Mouse (Mus musculus): ENCODE measurements at regions not wholly inside any gene's neighbourhood (a gene's known extent, or its start where the extent isn't known, plus 50 kb on each side); places are given as distances from the start of the nearest gene placed in this dataset.

DNA sequence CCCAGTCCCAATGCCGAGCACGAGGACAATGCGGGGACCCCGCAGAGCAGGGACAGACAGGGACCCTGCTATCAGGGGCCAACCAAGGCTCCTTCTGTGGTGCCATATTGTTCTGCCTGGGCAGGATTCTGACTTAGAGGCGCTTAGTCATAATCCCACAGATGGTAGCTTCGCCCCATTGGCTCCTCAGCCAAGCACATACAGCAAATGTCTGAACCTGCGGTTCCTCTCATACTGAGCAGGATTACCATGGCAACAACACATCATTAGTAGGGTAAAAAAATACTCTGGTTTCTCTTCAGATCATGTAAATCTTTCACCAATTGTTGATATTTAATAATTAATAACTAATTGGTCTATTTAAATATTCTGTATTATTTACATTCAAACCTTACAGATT, 2140.3 kb upstream of the Cdh20 start:
- Histone ChIP-seq H3K27ac (no peak overlapping the region), H3K4me2 (no peak overlapping the region), H3K4me1 (no peaks in the 10 kb centered on the region), H3K9me3 (replicated peaks) (no peaks in the 10 kb centered on the region), H3K4me3 (no peak overlapping the region), H3K36me3 (no peaks in the 10 kb centered on the region), H3K9ac (no peak overlapping the region), H3K27me3 (replicated peaks) (no peaks in the 10 kb centered on the region)
- ATAC-seq = peak; percentile 100
- WGBS (ENCODE audit: insufficient replicate concordance) = 74% methylated on average over 7 of the region's 7 CpGs

DNA sequence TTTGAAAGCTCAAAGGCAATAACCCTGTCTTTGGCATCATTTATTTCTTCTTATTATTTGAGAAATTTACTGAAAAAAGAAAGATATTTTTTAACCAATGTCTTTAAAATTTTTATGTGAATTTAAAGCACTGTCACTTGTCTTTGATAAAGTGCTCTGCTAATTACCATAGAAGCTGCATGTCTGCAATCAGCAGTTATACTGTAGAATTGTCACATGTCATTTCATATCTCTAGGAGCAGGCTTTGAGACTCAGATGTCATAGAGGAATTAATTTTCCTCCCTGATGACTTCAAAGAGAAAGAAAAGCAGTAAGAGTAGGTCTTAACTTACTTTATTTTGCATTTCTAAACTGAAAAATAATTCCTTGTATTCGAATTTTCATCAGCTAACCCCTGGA, 2123.9 kb upstream of the Cdh20 start:
- Histone ChIP-seq H3K27me3 (replicated peaks) (no peaks in the 10 kb centered on the region), H3K4me1 (no peaks in the 10 kb centered on the region), H3K4me3 (no peak overlapping the region), H3K4me2 (no peak overlapping the region), H3K36me3 (no peaks in the 10 kb centered on the region), H3K9me3 (replicated peaks) (no peaks in the 10 kb centered on the region), H3K27ac (no peak overlapping the region), H3K9ac (no peak overlapping the region)
- ATAC-seq = no peak
- WGBS (ENCODE audit: insufficient replicate concordance) = 30% methylated on average over 1 of the region's 1 CpGs

DNA sequence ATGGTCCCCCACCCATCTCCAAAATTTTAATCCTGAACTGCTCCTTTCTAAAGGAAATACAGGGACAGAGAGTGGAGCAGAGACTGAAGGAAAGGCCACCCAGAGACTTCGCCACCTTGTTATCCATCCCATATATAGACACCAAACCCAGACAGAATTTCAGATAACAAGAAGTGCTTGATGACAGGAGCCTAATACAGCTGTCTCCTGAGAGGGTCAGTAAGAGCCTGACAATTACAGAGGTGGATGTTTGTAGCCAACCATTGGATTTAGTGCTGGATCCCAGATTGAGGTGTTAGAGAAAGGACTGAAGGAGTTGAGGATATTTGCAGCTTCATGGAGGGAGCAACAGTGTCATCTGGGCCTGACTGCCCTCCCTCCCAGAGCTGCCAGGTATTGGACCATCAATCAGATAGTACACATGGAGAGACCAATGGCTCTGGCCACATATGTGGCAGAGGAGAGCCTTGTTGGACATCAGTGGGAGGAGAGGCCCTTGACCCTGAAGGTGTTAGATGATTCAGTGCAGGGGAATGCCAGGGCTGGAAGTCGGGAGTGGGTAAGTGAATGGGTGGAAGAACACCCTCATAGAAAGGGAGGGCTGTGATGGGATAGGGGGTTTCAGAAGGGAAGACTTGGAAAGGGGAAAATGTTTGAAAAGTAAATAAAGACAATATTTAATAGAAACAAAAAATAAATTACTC, 2080.8 kb upstream of the Cdh20 start:
- H3K4me1 ChIP-seq = no peaks in the 10 kb centered on the region
- H3K27ac ChIP-seq = no peak overlapping the region
- WGBS (ENCODE audit: insufficient replicate concordance) = 59% methylated on average over 2 of the region's 2 CpGs
- H3K9ac ChIP-seq = no peak overlapping the region
- H3K9me3 ChIP-seq (replicated peaks) = no peaks in the 10 kb centered on the region
- no peak overlapping the region for H3K4me2 ChIP-seq
- no peak for ATAC-seq
- H3K36me3 ChIP-seq = no peaks in the 10 kb centered on the region
- no peaks in the 10 kb centered on the region for H3K27me3 ChIP-seq (replicated peaks)
- H3K4me3 ChIP-seq = no peak overlapping the region

DNA sequence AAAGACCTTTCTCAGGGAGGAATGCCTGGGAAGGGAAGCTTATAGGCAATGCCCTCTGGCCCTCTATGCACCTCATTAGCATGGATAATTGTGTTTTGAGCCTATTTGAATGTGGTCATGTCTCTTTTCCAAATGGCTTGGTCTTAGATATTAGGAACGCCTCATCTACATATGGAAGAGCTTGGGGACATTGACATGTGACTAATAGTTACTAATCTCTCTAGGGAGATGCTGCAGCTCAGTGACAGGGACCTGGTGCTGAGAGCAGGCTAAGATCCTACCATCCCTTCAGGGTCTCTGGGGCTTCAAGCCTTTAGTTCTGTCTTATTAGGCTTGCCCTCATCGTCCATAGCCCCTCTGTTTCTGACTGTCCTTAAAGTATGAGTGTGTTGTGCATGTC, 2051.9 kb upstream of the Cdh20 start:
- Histone ChIP-seq H3K4me1 (no peaks in the 10 kb centered on the region), H3K27me3 (replicated peaks) (no peaks in the 10 kb centered on the region), H3K36me3 (no peaks in the 10 kb centered on the region), H3K27ac (no peak overlapping the region), H3K9ac (no peak overlapping the region), H3K4me2 (no peak overlapping the region), H3K4me3 (no peak overlapping the region), H3K9me3 (replicated peaks) (no peaks in the 10 kb centered on the region; the same call in 1 of the 2 replicates)
- ATAC-seq = no peak
- 56% methylated on average over 2 of the region's 2 CpGs for WGBS (ENCODE audit: insufficient replicate concordance)

DNA sequence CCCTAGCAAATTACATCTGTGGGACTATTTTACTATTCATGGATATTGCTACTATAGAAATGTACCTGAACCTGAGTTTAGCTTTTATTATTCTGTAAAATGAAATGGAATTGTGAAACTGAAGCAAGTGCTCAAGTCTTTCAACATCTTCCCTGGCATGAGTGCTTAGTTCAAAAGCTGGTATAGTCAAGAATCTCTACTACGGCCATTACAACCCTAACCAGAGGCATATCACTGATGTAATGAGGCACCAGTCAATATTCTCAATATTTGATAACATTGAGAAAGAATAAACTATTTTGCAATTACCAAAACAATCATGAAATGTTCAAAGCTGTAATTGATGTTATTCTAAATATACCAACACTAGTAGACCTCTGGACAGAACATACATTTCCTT, 2034.3 kb upstream of the Cdh20 start:
- WGBS (ENCODE audit: insufficient replicate concordance) = 84% methylated on average over 1 of the region's 1 CpGs
- no peak overlapping the region for H3K9ac ChIP-seq
- no peaks in the 10 kb centered on the region for H3K9me3 ChIP-seq (replicated peaks)
- no peaks in the 10 kb centered on the region for H3K27me3 ChIP-seq (replicated peaks)
- no peak overlapping the region for H3K4me2 ChIP-seq
- no peak overlapping the region for H3K4me3 ChIP-seq
- no peak for ATAC-seq
- H3K27ac ChIP-seq = no peak overlapping the region
- no peaks in the 10 kb centered on the region for H3K36me3 ChIP-seq
- no peaks in the 10 kb centered on the region for H3K4me1 ChIP-seq

DNA sequence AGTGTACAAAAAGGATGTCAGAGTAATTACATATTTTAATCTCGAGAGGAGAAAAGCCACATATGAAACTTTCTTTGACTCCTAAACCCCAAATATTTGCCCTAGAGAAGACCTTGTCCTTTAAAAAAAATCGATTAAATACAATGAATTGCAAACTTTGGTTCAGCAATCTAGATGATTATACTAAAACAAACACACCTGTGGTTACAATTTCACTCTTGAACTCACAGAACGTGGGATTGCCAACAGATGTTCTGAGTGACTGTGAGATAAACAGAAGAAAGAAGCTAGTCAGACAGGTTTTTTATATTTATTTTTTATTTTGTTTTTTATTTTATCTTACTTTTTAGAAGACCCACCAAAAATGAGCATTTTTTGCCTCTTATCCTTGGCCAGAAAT, 2032.9 kb upstream of the Cdh20 start:
- WGBS (ENCODE audit: insufficient replicate concordance) = 45% methylated on average over 3 of the region's 3 CpGs
- Histone ChIP-seq H3K4me2 (no peak overlapping the region), H3K4me1 (no peaks in the 10 kb centered on the region), H3K9me3 (replicated peaks) (no peaks in the 10 kb centered on the region), H3K4me3 (no peak overlapping the region), H3K27ac (no peak overlapping the region), H3K9ac (no peak overlapping the region), H3K36me3 (no peaks in the 10 kb centered on the region), H3K27me3 (replicated peaks) (no peaks in the 10 kb centered on the region)
- no peak for ATAC-seq

DNA sequence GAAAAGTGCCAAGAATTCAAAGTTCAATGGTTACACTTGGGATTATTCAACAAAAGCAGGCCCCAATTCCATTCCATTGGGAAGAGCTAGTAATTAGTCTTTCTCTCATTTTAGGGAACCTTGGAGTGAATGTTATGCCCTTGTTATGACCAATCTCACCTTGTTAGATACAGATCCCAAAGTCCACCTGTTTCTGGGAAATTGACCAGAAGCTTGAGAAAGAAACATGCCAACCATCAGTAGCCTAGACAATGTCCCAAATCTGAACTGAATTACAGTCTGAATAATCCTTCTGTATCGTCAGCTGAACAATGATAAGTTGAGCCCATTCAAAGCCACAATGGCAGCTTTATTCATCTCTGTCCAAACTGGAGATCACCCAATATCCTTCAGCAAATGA, 2010.4 kb upstream of the Cdh20 start:
- 66% methylated on average over 1 of the region's 1 CpGs for WGBS (ENCODE audit: insufficient replicate concordance)
- Histone ChIP-seq H3K9ac (no peak overlapping the region), H3K9me3 (replicated peaks) (no peaks in the 10 kb centered on the region), H3K27ac (no peak overlapping the region), H3K36me3 (no peaks in the 10 kb centered on the region), H3K27me3 (replicated peaks) (no peaks in the 10 kb centered on the region), H3K4me3 (no peak overlapping the region), H3K4me2 (no peak overlapping the region), H3K4me1 (no peaks in the 10 kb centered on the region)
- no peak for ATAC-seq
